Mouse (Mus musculus) MEL (cell line): Measurements from ENCODE around the gene Unc93b1. TPM values are rescaled to one million over a fixed set of nuclear protein-coding genes. Genes with fewer than 3 reads are reported as not detected.

Source experiments
- DNase-seq: peaks from one replicate; pipeline ENCODE4 v3.0.0; 2011; ENCODE audit warnings: low read depth, low spot score
- H3K27ac ChIP-seq: 2 replicates; pipeline ENCODE4 v1.5.1; 2012; ENCODE audit warnings: low read depth, mild to moderate bottlenecking, control low read depth, low read length, moderate library complexity; ENCODE audit not compliant: control insufficient read depth
- H3K27me3 ChIP-seq, 2 experiments: fragments of 150-350 bp in 1 of 2; sonication (generic) in 1 of 2; 2 replicates each; pipeline ENCODE4 v1.6.1; 2012; ENCODE audit warnings: low read length in 2 of 2, mild to moderate bottlenecking in 2 of 2, improper control_type of control experiment in 1 of 2, moderate library complexity in 1 of 2; ENCODE audit not compliant: insufficient read depth in 2 of 2, control insufficient read depth in 1 of 2
- H3K36me3 ChIP-seq, 2 experiments: 2 replicates each; pipeline ENCODE4 v1.6.1; 2012 to 2014; ENCODE audit warnings: low read length in 2 of 2, improper control_type of control experiment in 1 of 2, inconsistent platforms in 1 of 2, mild to moderate bottlenecking in 1 of 2; ENCODE audit not compliant: insufficient read depth in 2 of 2, control insufficient read depth in 1 of 2
- H3K4me1 ChIP-seq, 2 experiments: fragments of 150-350 bp in 1 of 2; sonication (generic) in 1 of 2; 2 replicates each; pipeline ENCODE4 v1.6.1; 2012; ENCODE audit warnings: low read length in 2 of 2, improper control_type of control experiment in 1 of 2, mild to moderate bottlenecking in 1 of 2; ENCODE audit not compliant: insufficient read depth in 2 of 2, control insufficient read depth in 1 of 2
- H3K4me3 ChIP-seq, 2 experiments: fragments of 150-350 bp in 1 of 2; sonication (generic) in 1 of 2; 2 replicates each; pipeline ENCODE4 v1.5.1; 2012; ENCODE audit warnings: low read depth in 2 of 2, low read length in 2 of 2, mild to moderate bottlenecking in 2 of 2, moderate library complexity in 2 of 2, control low read depth in 1 of 2, improper control_type of control experiment in 1 of 2; ENCODE audit not compliant: control insufficient read depth in 1 of 2, insufficient read depth in 1 of 2
- H3K79me2 ChIP-seq: 2 replicates; pipeline ENCODE4 v1.6.1; 2012; ENCODE audit warnings: mild to moderate bottlenecking, low read length, moderate library complexity; ENCODE audit not compliant: control insufficient read depth, poor library complexity, insufficient read depth
- H3K9ac ChIP-seq: 2 replicates; pipeline ENCODE4 v1.6.1; 2012; ENCODE audit warnings: low read depth, mild to moderate bottlenecking, control low read depth, low read length, moderate library complexity; ENCODE audit not compliant: control insufficient read depth, poor library complexity, severe bottlenecking
- H3K9me3 ChIP-seq: fragments of 150-350 bp; sonication (generic); replicated peaks from 2 replicates; pipeline ENCODE4 v1.6.1; 2012; ENCODE audit warnings: mild to moderate bottlenecking, low read length, improper control_type of control experiment, moderate library complexity; ENCODE audit not compliant: insufficient read depth
- CHD1 ChIP-seq: IDR thresholded peaks from 2 replicates; pipeline ENCODE4 v1.6.1; 2012; ENCODE audit warnings: low read depth, mild to moderate bottlenecking, inconsistent platforms, low read length, improper control_type of control experiment
- CHD2 ChIP-seq: IDR thresholded peaks from 2 replicates; pipeline ENCODE4 v1.6.1; 2011; ENCODE audit warnings: low read length, improper control_type of control experiment
- CTCF ChIP-seq, 3 experiments: IDR thresholded peaks in 2 of 3; conservative IDR thresholded peaks in 1 of 3; 2 replicates each; pipeline ENCODE4 v1.5.1; 2011 to 2012; ENCODE audit warnings: low read length in 3 of 3, low read depth in 2 of 3, mild to moderate bottlenecking in 2 of 3, improper control_type of control experiment in 1 of 3, inconsistent platforms in 1 of 3, mixed read lengths in 1 of 3, moderate library complexity in 1 of 3; ENCODE audit not compliant: control insufficient read depth in 1 of 3, insufficient read depth in 1 of 3, poor library complexity in 1 of 3, severe bottlenecking in 1 of 3
- ELF1 ChIP-seq: IDR thresholded peaks from 2 replicates; pipeline ENCODE4 v1.6.1; 2014; ENCODE audit warnings: low read depth, mild to moderate bottlenecking, inconsistent platforms, low read length, improper control_type of control experiment, moderate library complexity
- HCFC1 ChIP-seq: IDR thresholded peaks from 2 replicates; pipeline ENCODE4 v1.6.1; 2012; ENCODE audit warnings: low read depth, mild to moderate bottlenecking, inconsistent platforms, low read length, improper control_type of control experiment, moderate library complexity
- MXI1 ChIP-seq: IDR thresholded peaks from 2 replicates; pipeline ENCODE4 v1.6.1; 2011; ENCODE audit warnings: mild to moderate bottlenecking, low read depth, low read length, improper control_type of control experiment
- MYB ChIP-seq: IDR thresholded peaks from 2 replicates; pipeline ENCODE4 v1.6.1; 2011; ENCODE audit warnings: mild to moderate bottlenecking, low read depth, low read length, improper control_type of control experiment
- POLR2A ChIP-seq, 2 experiments: IDR thresholded peaks; 2 replicates each; pipeline ENCODE4 v1.6.1; 2011 to 2012; ENCODE audit warnings: low read length in 2 of 2, mild to moderate bottlenecking in 2 of 2, control low read depth in 1 of 2, improper control_type of control experiment in 1 of 2, low read depth in 1 of 2, moderate library complexity in 1 of 2; ENCODE audit not compliant: control insufficient read depth in 1 of 2, insufficient read depth in 1 of 2, poor library complexity in 1 of 2
- POLR2AphosphoS5 ChIP-seq: IDR thresholded peaks from 2 replicates; pipeline ENCODE4 v1.6.1; 2012; ENCODE audit warnings: low read depth, borderline replicate concordance, mild to moderate bottlenecking, inconsistent platforms, low read length, moderate library complexity, mixed read lengths
- RAD21 ChIP-seq: IDR thresholded peaks from 2 replicates; pipeline ENCODE4 v1.6.1; 2011; ENCODE audit warnings: mild to moderate bottlenecking, low read depth, low read length, improper control_type of control experiment
- RCOR1 ChIP-seq: IDR thresholded peaks from 2 replicates; pipeline ENCODE4 v1.6.1; 2012; ENCODE audit warnings: low read depth, mild to moderate bottlenecking, inconsistent platforms, low read length, improper control_type of control experiment
- SMC3 ChIP-seq: IDR thresholded peaks from 2 replicates; pipeline ENCODE4 v1.6.1; 2011; ENCODE audit warnings: low read depth, low read length, improper control_type of control experiment
- TAL1 ChIP-seq: IDR thresholded peaks from 2 replicates; pipeline ENCODE4 v1.6.1; 2012; ENCODE audit warnings: mild to moderate bottlenecking, inconsistent platforms, low read length, moderate library complexity, mixed read lengths
- TBP ChIP-seq: IDR thresholded peaks from 2 replicates; pipeline ENCODE4 v1.8.0; 2011; ENCODE audit warnings: low read depth, low read length, improper control_type of control experiment
- UBTF ChIP-seq: IDR thresholded peaks from 2 replicates; pipeline ENCODE4 v1.6.1; 2012; ENCODE audit warnings: low read depth, mild to moderate bottlenecking, inconsistent platforms, low read length, improper control_type of control experiment, moderate library complexity, borderline replicate concordance; ENCODE audit not compliant: insufficient read depth
- ZC3H11A ChIP-seq: IDR thresholded peaks from 2 replicates; pipeline ENCODE4 v1.6.1; 2012; ENCODE audit warnings: low read depth, mild to moderate bottlenecking, inconsistent platforms, low read length, improper control_type of control experiment
- ZMIZ1 ChIP-seq: IDR thresholded peaks from 2 replicates; pipeline ENCODE4 v1.6.1; 2012; ENCODE audit warnings: low read depth, mild to moderate bottlenecking, inconsistent platforms, low read length, improper control_type of control experiment, moderate library complexity
- ZNF384 ChIP-seq: IDR thresholded peaks from 2 replicates; pipeline ENCODE4 v1.6.1; 2012; ENCODE audit warnings: low read depth, mild to moderate bottlenecking, inconsistent platforms, low read length, improper control_type of control experiment
- polyA plus RNA-seq, 2 experiments: library from polyadenylated mRNA; stranded (reverse) in 1 of 2; unstranded in 1 of 2; fragments of >175 nt in 1 of 2; fragments of >200 nt in 1 of 2; gene quantifications; 2 replicates each; pipeline versions ENCODE4 v1.2.1 to v1.2.4; 2012; ENCODE audit warnings: low replicate concordance in 2 of 2, low read depth in 1 of 2; ENCODE audit not compliant: insufficient read length in 2 of 2, insufficient read depth in 1 of 2, missing spikeins in 1 of 2
- total RNA-seq: library from RNA; depleted of rRNA; stranded (reverse); fragments of 300-350 nt; gene quantifications from 2 replicates; pipeline ENCODE4 v1.2.3, GENCODE M21; 2012

Gene Unc93b1
- total and polyA plus RNA-seq, 3 experiments = 4.7 to 8.2 TPM; not detected in 1

- no peak for TF ChIP-seq POLR2AphosphoS5
- no peak for TF ChIP-seq CHD1
- no peak for TF ChIP-seq SMC3
- TF ChIP-seq HCFC1 = peak; percentile 45; the same call in 1 of the 2 replicates
- no peak for TF ChIP-seq CHD2
Measured at GRCm38 (mm10) chr19:3935032-3935895, at the start of gene Unc93b1 (continued).

GRCm38 (mm10) chr19:3889096-3889495 lies 45.9 kb upstream of the Unc93b1 start:
- no peaks in the 10 kb centered on the region; a peak in 2 of 4 replicates for H3K36me3 ChIP-seq
- no peak overlapping the region for H3K4me3 ChIP-seq
- no peaks in the 10 kb centered on the region for H3K79me2 ChIP-seq
- no peak overlapping the region for H3K9ac ChIP-seq
- DNase-seq = no peak
- TF ChIP-seq CHD2 (no peak), ZC3H11A (no peak), ELF1 (no peak), RAD21 (no peak), ZMIZ1 (no peak), CHD1 (no peak), TAL1 (no peak)
- no peak overlapping the region for H3K27ac ChIP-seq
- H3K4me1 ChIP-seq = no peaks in the 10 kb centered on the region
- H3K9me3 ChIP-seq = no peaks in the 10 kb centered on the region
- no peaks in the 10 kb centered on the region for H3K27me3 ChIP-seq

DNA sequence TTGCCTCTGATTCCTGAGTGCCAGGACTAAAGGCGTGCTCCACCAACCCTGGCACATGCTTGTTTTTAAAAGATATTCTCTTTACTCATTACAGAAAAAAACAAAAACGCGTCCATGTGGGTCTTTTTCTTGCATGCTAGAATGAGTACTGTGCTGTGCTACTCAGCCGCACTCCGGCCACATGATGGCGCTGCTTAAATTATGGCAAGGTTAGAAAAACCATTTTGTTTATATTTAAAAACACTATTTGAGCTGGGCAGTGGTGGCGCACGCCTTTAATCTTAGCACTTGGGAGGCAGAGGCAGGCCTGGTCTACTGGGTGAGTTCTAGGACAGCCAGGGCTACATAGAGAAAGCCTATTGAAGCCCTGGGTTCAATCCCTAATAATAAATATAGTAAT lies 44.8 kb upstream of the Unc93b1 start:
- no peaks in the 10 kb centered on the region for H3K4me1 ChIP-seq
- H3K4me3 ChIP-seq = no peak overlapping the region
- no peaks in the 10 kb centered on the region for H3K9me3 ChIP-seq
- no peak overlapping the region for H3K9ac ChIP-seq
- H3K36me3 ChIP-seq = no peaks in the 10 kb centered on the region; a peak in 2 of 4 replicates
- DNase-seq = peak; percentile 53
- TF ChIP-seq ZMIZ1 (no peak), CHD1 (no peak), MYB (no peak), SMC3 (peak; percentile 70), ZNF384 (no peak), ZC3H11A (0 out of 2 replicates have a peak, but pooled peaks have one; percentile 20), HCFC1 (0 out of 2 replicates have a peak, but pooled peaks have one; percentile 26), CTCF (IDR thresholded peaks at IDR 0.05 in 2 of 3, conservative IDR thresholded peaks at IDR 0.05 in 1 of 3; ENCODE audit: control insufficient read depth in 1 of 3, insufficient read depth in 1 of 3, low read depth in 2 of 3, low read length in 3 of 3, poor library complexity in 1 of 3, severe bottlenecking in 1 of 3) (peak; percentile 34 to 75 (median 70); a peak in 5 of 6 replicates), UBTF (no peak), RCOR1 (no peak), RAD21 (peak; percentile 43), MXI1 (no peak), TAL1 (no peak), POLR2A (IDR thresholded peaks at IDR 0.05; ENCODE audit: control insufficient read depth in 1 of 2, insufficient read depth in 1 of 2, low read depth in 1 of 2, low read length in 2 of 2, poor library complexity in 1 of 2) (no peak), TBP (no peak)
- no peak overlapping the region for H3K27ac ChIP-seq
- H3K79me2 ChIP-seq = no peaks in the 10 kb centered on the region
- no peaks in the 10 kb centered on the region for H3K27me3 ChIP-seq
